Mouse (Mus musculus) right cerebral cortex, postnatal 36 days (tissue): ENCODE data around the gene Zfp101.

Source experiments
- DNase-seq, 2 experiments: peaks; one replicate each; pipeline ENCODE4 v3.0.0; 2022; ENCODE audit warnings: low spot score in 2 of 2, mixed read lengths in 1 of 2

The Zfp101 gene

GRCm38 (mm10) chr17:33394182-33395034 is at the start of gene Zfp101:
Zfp101 (minus strand) TSS chr17:33394641.
- DNase-seq, result peak; percentile 90 to 94

GRCm38 (mm10) chr17:33441159-33441558 is 46.7 kb upstream of the Zfp101 start:
- no peak for DNase-seq

- peak in 1 of 2 experiments; percentile 1 for DNase-seq
Observed at GRCm38 (mm10) chr17:33439922-33440321, 45.5 kb upstream of the Zfp101 start.

GRCm38 (mm10) chr17:33439148-33439547 is 44.7 kb upstream of the Zfp101 start:
- DNase-seq, result peak; percentile 36

GRCm38 (mm10) chr17:33432019-33432946 is 37.8 kb upstream of the Zfp101 start, which contains the start of gene Actl9:
Actl9 (plus strand) TSS chr17:33432896.
- DNase-seq, result no peak

- DNase-seq, result no peak
Observed at GRCm38 (mm10) chr17:33392271-33392670, 2.2 kb downstream of the Zfp101 start.

- peak; percentile 2 to 32 for DNase-seq
Observed at GRCm38 (mm10) chr17:33385705-33386104, 8.7 kb downstream of the Zfp101 start.

- no peak for DNase-seq
Observed at GRCm38 (mm10) chr17:33372795-33373194, 21.6 kb downstream of the Zfp101 start.

GRCm38 (mm10) chr17:33358411-33359384 is 35.7 kb downstream of the Zfp101 start, which contains the start of gene Zfp81:
Zfp81 (minus strand) TSS chr17:33358878.
- DNase-seq, result peak; percentile 82 to 92

- no peak for DNase-seq
Observed at GRCm38 (mm10) chr17:33352981-33353380, 41.5 kb downstream of the Zfp101 start.
